In the genomic region with DNA sequence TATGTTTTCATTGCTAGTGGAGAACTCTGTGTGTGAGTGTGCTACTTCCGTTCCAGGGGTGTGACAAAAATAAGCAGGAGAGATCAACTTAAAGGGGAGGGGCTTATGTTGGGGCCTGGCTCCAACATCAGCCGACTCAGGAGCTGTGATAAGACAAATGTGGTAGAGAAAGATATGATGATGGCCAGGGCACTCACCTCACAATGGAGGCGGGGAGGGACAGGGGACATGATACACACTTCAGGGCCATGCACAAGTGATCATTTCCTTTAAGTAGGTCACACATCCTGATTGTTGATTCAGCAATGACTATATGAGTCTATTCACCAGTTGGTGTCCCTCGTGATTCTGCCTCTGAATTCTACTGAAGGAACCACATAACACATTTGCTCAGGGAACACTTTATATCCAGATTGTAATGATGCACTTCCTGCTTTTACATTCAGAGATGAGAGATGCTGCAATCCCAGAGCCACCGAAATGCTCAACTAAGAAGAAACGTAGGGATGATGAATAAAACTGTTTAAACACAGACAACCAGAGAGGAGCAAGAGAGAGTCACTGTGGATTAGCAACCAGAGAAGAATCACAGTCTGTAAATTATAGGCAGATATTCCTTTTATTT, we compare ENCODE assay signal across 14 mouse cellular contexts. TPM values are rescaled to one million over a fixed set of nuclear protein-coding genes. Genes with fewer than 3 reads are reported as not detected.
DNase-seq lines count a peak whose midpoint lies in the region; ATAC-seq and TF ChIP-seq lines count a peak whose summit lies in the region.
"Had no signal": no experiment of that assay in that cellular context is flagged by ENCODE, and none has a peak within 500 bp of the region (broad histone marks: within the 10 kb centered on the region; RNA-seq: fewer than 3 reads in every experiment).

No protein-coding gene starts in this region.

- H3K36me3 ChIP-seq in heart, embryonic 13.5 days: no peaks in the 10 kb centered on the region
- no peaks in the 10 kb centered on the region for H3K36me3 ChIP-seq in liver, embryonic 12.5 days
- H3K36me3 ChIP-seq: hindbrain, embryonic 10.5 days; limb, embryonic 10.5 days had no signal

- no peak overlapping the region for H3K27ac ChIP-seq in heart, embryonic 13.5 days (replicated peaks)
- peak overlapping the region; percentile 90 for H3K27ac ChIP-seq in liver, embryonic 12.5 days
- H3K27ac ChIP-seq in layer of hippocampus, adult 2 months: no peak overlapping the region
- H3K27ac ChIP-seq: hindbrain, embryonic 10.5 days; limb, embryonic 10.5 days; macrophage had no signal

- H3K4me1 ChIP-seq in heart, embryonic 13.5 days: peaks cover 13% of the 10 kb centered on the region
- peaks cover 85% of the 10 kb centered on the region for H3K4me1 ChIP-seq in liver, embryonic 12.5 days
- H3K4me1 ChIP-seq: hindbrain, embryonic 10.5 days; limb, embryonic 10.5 days had no signal

- WGBS in heart, embryonic 13.5 days: 45% methylated on average over 6 of the region's 6 CpGs
- 26% methylated on average over 6 of the region's 6 CpGs for WGBS in liver, embryonic 12.5 days (ENCODE audit: insufficient replicate concordance)

- no peak overlapping the region for H3K9ac ChIP-seq in heart, embryonic 13.5 days
- H3K9ac ChIP-seq in liver, embryonic 12.5 days: peak overlapping the region; percentile 27; the same call in 1 of the 2 replicates

- TF ChIP-seq CTCF in layer of hippocampus, adult 2 months (conservative IDR thresholded peaks at IDR 0.05): no peak

- H3K4me3 ChIP-seq in heart, embryonic 13.5 days: no peak overlapping the region
- no peak overlapping the region for H3K4me3 ChIP-seq in liver, embryonic 12.5 days
- H3K4me3 ChIP-seq in layer of hippocampus, adult 2 months: no peak overlapping the region
- H3K4me3 ChIP-seq: hindbrain, embryonic 10.5 days; limb, embryonic 10.5 days had no signal

- H3K4me2 ChIP-seq in heart, embryonic 13.5 days: no peak overlapping the region
- peak overlapping the region; percentile 43 for H3K4me2 ChIP-seq in liver, embryonic 12.5 days

- DNase-seq in heart, postnatal 25 days (ENCODE audit: low spot score): no peak
- peak; percentile 87 for DNase-seq in c-Kit-negative CD71-positive TER-119-positive erythroid progenitor cells, embryonic 14.5 days (ENCODE audit: low read depth, low spot score)
- peak; percentile 38 to 67 for DNase-seq in spleen, postnatal 10 days (ENCODE audit: low spot score in 2 of 2)
- no peak for DNase-seq in thymus, postnatal 36 days
- no peak for DNase-seq in layer of hippocampus, adult 2 months (ENCODE audit: low spot score in 2 of 2)
- no peak for DNase-seq in urinary bladder, postnatal 14 days (ENCODE audit: low spot score)
- DNase-seq: gastrocnemius, postnatal 25 days; kidney, postnatal 10 days; right cerebral cortex, postnatal 4 days had no signal

- intact Hi-C loops in heart, postnatal 25 days (cut with DNase I): no loop called here

- no peaks in the 10 kb centered on the region for H3K9me3 ChIP-seq in heart, embryonic 13.5 days
- no peaks in the 10 kb centered on the region for H3K9me3 ChIP-seq in liver, embryonic 12.5 days (replicated peaks)
- H3K9me3 ChIP-seq: hindbrain, embryonic 10.5 days; limb, embryonic 10.5 days had no signal

- peak; percentile 46; the same call in 1 of the 2 replicates for ATAC-seq in heart, embryonic 13.5 days (ENCODE audit: extremely low read depth, insufficient number of reproducible peaks, low FRiP score, low TSS enrichment)
- ATAC-seq in liver, embryonic 12.5 days: peak; percentile 97

- no peaks in the 10 kb centered on the region for H3K27me3 ChIP-seq in heart, embryonic 13.5 days (replicated peaks)
- H3K27me3 ChIP-seq in liver, embryonic 12.5 days (replicated peaks): no peaks in the 10 kb centered on the region

RNA-seq across cellular contexts. Expression of a gene that starts 26.9 kb away (rescaled TPM):
- polyA plus RNA-seq in heart, embryonic 13.5 days (2015; fragmentation: Nextera tagmentation; extraction: Ambion mirVana): 61.9 and 67.2 TPM in 2 replicates
- total RNA-seq in heart, postnatal 25 days (2021): 10 to 100 TPM; 70.1 to 74.9 TPM
- polyA plus RNA-seq in liver, embryonic 12.5 days (2016; fragmentation: Nextera tagmentation; extraction: Ambion mirVana): 89.2 and 89.3 TPM in 2 replicates
- total RNA-seq in layer of hippocampus, adult 2 months (2021): 10 to 100 TPM; 62.0 to 68.9 TPM

Comparison
In these comparisons a context has a peak if more than half of its experiments do, and no peak if none do; other contexts are left out.
1. DNase-seq: peak in c-Kit-negative CD71-positive TER-119-positive erythroid progenitor cells, embryonic 14.5 days (single experiment) and spleen, postnatal 10 days (2 of 2); none in heart, postnatal 25 days (single experiment), thymus, postnatal 36 days (0 of 2), layer of hippocampus, adult 2 months (0 of 2) and urinary bladder, postnatal 14 days (single experiment).